Mouse (Mus musculus) spleen, adult 2 months (tissue): ENCODE measurements at regions not wholly inside any gene's neighbourhood (a gene's known extent, or its start where the extent isn't known, plus 50 kb on each side); places are given as distances from the start of the nearest gene placed in this dataset.

Experiments used
- DNase-seq, 2 experiments: peaks; one replicate each; pipeline versions ENCODE4 v3.0.0 to v3.0.0-alpha.2; 2012 to 2021; ENCODE audit warnings: low spot score in 2 of 2, low read depth in 1 of 2
- H3K27ac ChIP-seq: fragments of 200-500 bp; 2 replicates; pipeline ENCODE4 v1.5.1; 2012; ENCODE audit warnings: low read length, inconsistent platforms; ENCODE audit not compliant: insufficient read depth
- H3K27me3 ChIP-seq: fragments of 200-500 bp; 2 replicates; pipeline ENCODE4 v1.6.1; 2012; ENCODE audit warnings: mild to moderate bottlenecking, moderate library complexity, low read length, inconsistent platforms; ENCODE audit not compliant: control insufficient read depth, insufficient read depth
- H3K36me3 ChIP-seq: fragments of 200-500 bp; 2 replicates; pipeline ENCODE4 v1.6.1; 2012; ENCODE audit warnings: mild to moderate bottlenecking, low read length, inconsistent platforms; ENCODE audit not compliant: control insufficient read depth, insufficient read depth
- H3K4me1 ChIP-seq: fragments of 200-500 bp; 2 replicates; pipeline ENCODE4 v1.6.1; 2011; ENCODE audit warnings: inconsistent platforms; ENCODE audit not compliant: control insufficient read depth, insufficient read depth, insufficient read length
- H3K4me3 ChIP-seq: fragments of 200-500 bp; 2 replicates; pipeline ENCODE4 v1.5.1; 2011; ENCODE audit warnings: mild to moderate bottlenecking, inconsistent platforms; ENCODE audit not compliant: insufficient read depth, insufficient read length; ENCODE audit errors: extremely low read depth
- CTCF ChIP-seq: fragments of 200-500 bp; IDR thresholded peaks from 2 replicates; pipeline ENCODE4 v1.5.1; 2011; ENCODE audit warnings: mild to moderate bottlenecking, inconsistent platforms; ENCODE audit not compliant: insufficient read depth, insufficient read length, insufficient replicate concordance; ENCODE audit errors: extremely low read depth
- POLR2A ChIP-seq: fragments of 200-500 bp; IDR thresholded peaks from 2 replicates; pipeline ENCODE4 v1.6.1; 2011; ENCODE audit warnings: low read depth, low read length, inconsistent platforms
- WGBS: fragments of 180-500 bp; shearing (Covaris S2); methylation state at CpG from one replicate; pipeline ENCODE4 v1.1.7; 2018; 5-methylcytosine and 5-hydroxymethylcytosine counted together

GRCm38 (mm10) chr6:143412721-143413120 is 245.7 kb downstream of the Etnk1 start:
- Histone ChIP-seq H3K27ac (no peak overlapping the region), H3K4me3 (no peak overlapping the region), H3K4me1 (no peaks in the 10 kb centered on the region), H3K36me3 (no peaks in the 10 kb centered on the region), H3K27me3 (no peaks in the 10 kb centered on the region)
- no peak for TF ChIP-seq POLR2A
- no peak for TF ChIP-seq CTCF
- DNase-seq = no peak
- 93% methylated on average over 6 of the region's 6 CpGs for WGBS

GRCm38 (mm10) chr6:143414590-143415382 is 247.8 kb downstream of the Etnk1 start:
- WGBS = 94% methylated on average over 27 of the region's 27 CpGs
- no peak overlapping the region for H3K27ac ChIP-seq
- H3K36me3 ChIP-seq = no peaks in the 10 kb centered on the region
- DNase-seq = no peak
- no peak overlapping the region for H3K4me3 ChIP-seq
- no peaks in the 10 kb centered on the region for H3K27me3 ChIP-seq
- no peaks in the 10 kb centered on the region for H3K4me1 ChIP-seq
- no peak for TF ChIP-seq CTCF

- no peak for TF ChIP-seq POLR2A
- no peak for TF ChIP-seq CTCF
- Histone ChIP-seq H3K27me3 (no peaks in the 10 kb centered on the region), H3K4me3 (no peak overlapping the region), H3K27ac (no peak overlapping the region), H3K4me1 (no peaks in the 10 kb centered on the region), H3K36me3 (no peaks in the 10 kb centered on the region)
- WGBS = 91% methylated on average over 12 of the region's 12 CpGs
- no peak for DNase-seq
Measured at GRCm38 (mm10) chr6:143415383-143415778, 248.4 kb downstream of the Etnk1 start.

DNA sequence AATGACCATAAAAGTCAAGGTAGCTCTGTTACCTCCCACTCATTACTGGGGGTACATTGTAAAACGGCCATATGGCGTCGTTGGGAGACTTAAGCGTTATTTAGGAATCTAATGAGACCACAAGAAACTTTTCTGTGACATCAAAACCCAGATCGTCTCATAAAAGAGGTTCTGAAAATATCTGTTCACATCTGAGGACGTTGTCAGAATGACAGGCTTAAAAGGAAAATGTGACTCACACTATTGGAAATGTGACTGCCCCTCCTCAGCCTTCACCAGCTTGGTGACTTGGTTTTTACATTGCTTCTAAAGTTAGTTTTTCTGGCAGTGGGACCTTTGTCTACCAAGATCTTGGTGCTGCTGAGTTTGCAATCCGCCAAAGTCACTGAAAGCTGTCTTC is 252.9 kb downstream of the Etnk1 start:
- WGBS = 86% methylated on average over 7 of the region's 7 CpGs
- Histone ChIP-seq H3K27ac (no peak overlapping the region), H3K27me3 (no peaks in the 10 kb centered on the region), H3K4me1 (no peaks in the 10 kb centered on the region), H3K4me3 (no peak overlapping the region), H3K36me3 (no peaks in the 10 kb centered on the region)
- TF ChIP-seq CTCF (no peak), POLR2A (no peak)
- no peak for DNase-seq

DNA sequence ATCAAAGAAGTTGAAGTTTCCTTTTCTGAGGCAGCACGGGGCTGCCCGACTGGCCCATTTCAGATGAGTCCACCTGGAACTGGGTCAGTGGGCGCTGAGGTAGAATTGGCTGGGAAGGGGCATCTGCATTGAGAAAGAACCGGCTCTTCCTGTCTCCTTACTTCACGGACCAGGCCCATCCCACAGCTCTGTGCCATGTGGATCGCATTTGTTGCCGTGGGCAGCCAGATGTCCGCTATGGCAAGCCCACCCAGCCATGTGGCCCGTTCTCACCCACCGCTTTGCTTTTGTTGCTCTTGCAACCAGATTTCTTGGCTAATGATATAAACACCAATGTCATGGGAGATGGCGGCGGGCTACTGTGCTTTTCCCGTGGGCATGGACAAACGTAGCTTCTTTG is 256.0 kb downstream of the Etnk1 start:
- WGBS = 94% methylated on average over 14 of the region's 14 CpGs

GRCm38 (mm10) chr6:143425182-143425829 is 258.3 kb downstream of the Etnk1 start:
- TF ChIP-seq CTCF (no peak), POLR2A (no peak)
- no peak overlapping the region for H3K27ac ChIP-seq
- H3K36me3 ChIP-seq = no peaks in the 10 kb centered on the region
- H3K4me1 ChIP-seq = no peaks in the 10 kb centered on the region
- no peak for DNase-seq
- 60% methylated on average over 17 of the region's 17 CpGs for WGBS
- H3K27me3 ChIP-seq = no peaks in the 10 kb centered on the region
- H3K4me3 ChIP-seq = no peak overlapping the region

More for the DNA sequence above, 256.0 kb downstream of the Etnk1 start:
- no peaks in the 10 kb centered on the region for H3K4me1 ChIP-seq
- TF ChIP-seq CTCF = no peak
- TF ChIP-seq POLR2A = no peak
- no peak overlapping the region for H3K4me3 ChIP-seq
- H3K27me3 ChIP-seq = no peaks in the 10 kb centered on the region
- no peak for DNase-seq
- H3K27ac ChIP-seq = no peak overlapping the region
- H3K36me3 ChIP-seq = no peaks in the 10 kb centered on the region

DNA sequence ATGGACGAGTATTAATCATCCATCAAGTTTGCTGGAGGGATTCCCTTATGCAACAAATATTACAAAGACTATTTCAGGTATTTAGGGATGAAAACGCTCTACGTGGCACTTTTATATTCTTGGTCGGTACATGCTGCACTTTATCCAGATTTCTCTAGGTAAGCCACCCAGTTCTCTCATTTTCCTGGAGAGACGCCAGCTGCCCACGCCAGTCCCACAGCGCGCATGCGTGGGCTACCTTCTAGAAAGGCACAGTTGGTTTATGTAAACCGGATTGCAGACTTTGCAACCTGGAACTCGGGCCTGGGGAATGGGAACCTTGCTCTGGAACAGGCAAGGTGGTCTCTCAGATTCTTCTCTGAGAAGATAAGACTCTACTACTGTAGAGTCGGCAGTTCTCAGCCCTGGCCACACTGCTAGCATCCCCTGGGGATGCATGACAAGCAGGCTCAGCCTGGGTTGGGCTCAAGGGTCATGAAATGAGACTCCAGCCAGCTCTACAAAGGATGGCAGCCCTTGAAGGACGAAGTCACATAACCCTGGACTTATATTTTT is 265.0 kb downstream of the Etnk1 start:
- no peak for DNase-seq
- no peak for TF ChIP-seq CTCF
- TF ChIP-seq POLR2A = no peak
- Histone ChIP-seq H3K4me3 (no peak overlapping the region), H3K36me3 (no peaks in the 10 kb centered on the region), H3K27ac (no peak overlapping the region), H3K27me3 (no peaks in the 10 kb centered on the region), H3K4me1 (no peaks in the 10 kb centered on the region)
- WGBS = 89% methylated on average over 13 of the region's 13 CpGs
